Mouse (Mus musculus): ENCODE measurements at regions not wholly inside any gene's neighbourhood (a gene's known extent, or its start where the extent isn't known, plus 50 kb on each side); places are given as distances from the start of the nearest gene placed in this dataset.

GRCm38 (mm10) chr13:59937147-59937546 is 114.2 kb upstream of the Tut7 start:
- no peak overlapping the region for H3K4me2 ChIP-seq (ENCODE audit: low read depth)
- no peak overlapping the region for H3K9ac ChIP-seq (replicated peaks)
- TF ChIP-seq EP300 (IDR thresholded peaks at IDR 0.05; ENCODE audit: low read depth): no peak
- peak; percentile 41; the same call in 1 of the 2 replicates for TF ChIP-seq CTCF (IDR thresholded peaks at IDR 0.05; ENCODE audit: low read depth)
- no peaks in the 10 kb centered on the region for H3K9me3 ChIP-seq (ENCODE audit: control insufficient read depth, low read length)
- H3K36me3 ChIP-seq (replicated peaks; ENCODE audit: control insufficient read depth, insufficient read depth, low read depth): no peaks in the 10 kb centered on the region
- DNase-seq (ENCODE audit: low read depth in 3 of 3, low spot score in 3 of 3) (no peak), ATAC-seq (ENCODE audit: insufficient read depth) (no peak)
- no peaks in the 10 kb centered on the region for H3K27me3 ChIP-seq (ENCODE audit: control insufficient read depth, insufficient read depth, low read length)
- H3K27ac ChIP-seq: no peak overlapping the region
- no peak overlapping the region for H3K4me3 ChIP-seq (ENCODE audit: insufficient read depth in 1 of 2, low read depth in 2 of 2, low read length in 2 of 2)
- no peaks in the 10 kb centered on the region for H3K4me1 ChIP-seq (replicated peaks; ENCODE audit: control insufficient read depth in 2 of 2, insufficient read depth in 2 of 2, low read length in 1 of 2)
- 44% methylated on average over 3 of the region's 3 CpGs for WGBS (ENCODE audit: insufficient replicate concordance)

GRCm38 (mm10) chr13:59934556-59934955 is 111.6 kb upstream of the Tut7 start:
- ATAC-seq (ENCODE audit: insufficient read depth): no peak
- H3K27ac ChIP-seq: no peak overlapping the region
- no peaks in the 10 kb centered on the region for H3K36me3 ChIP-seq (replicated peaks; ENCODE audit: control insufficient read depth, insufficient read depth, low read depth)
- TF ChIP-seq EP300 (IDR thresholded peaks at IDR 0.05; ENCODE audit: low read depth): no peak
- TF ChIP-seq CTCF (IDR thresholded peaks at IDR 0.05; ENCODE audit: low read depth): no peak
- H3K4me2 ChIP-seq (ENCODE audit: low read depth): no peak overlapping the region
- WGBS (ENCODE audit: insufficient replicate concordance): 26% methylated on average over 1 of the region's 1 CpGs
- H3K9ac ChIP-seq (replicated peaks): no peak overlapping the region
- H3K27me3 ChIP-seq (ENCODE audit: control insufficient read depth, insufficient read depth, low read length): no peaks in the 10 kb centered on the region
- no peak for DNase-seq (ENCODE audit: low read depth in 3 of 3, low spot score in 3 of 3)
- no peaks in the 10 kb centered on the region for H3K4me1 ChIP-seq (replicated peaks; ENCODE audit: control insufficient read depth in 2 of 2, insufficient read depth in 2 of 2, low read length in 1 of 2)
- no peaks in the 10 kb centered on the region for H3K9me3 ChIP-seq (ENCODE audit: control insufficient read depth, low read length)
- no peak overlapping the region for H3K4me3 ChIP-seq (ENCODE audit: insufficient read depth in 1 of 2, low read depth in 2 of 2, low read length in 2 of 2)

- H3K36me3 ChIP-seq (replicated peaks; ENCODE audit: control insufficient read depth, insufficient read depth, low read depth): no peaks in the 10 kb centered on the region
- no peaks in the 10 kb centered on the region for H3K9me3 ChIP-seq (ENCODE audit: control insufficient read depth, low read length)
- 55% methylated on average over 1 of the region's 1 CpGs for WGBS (ENCODE audit: insufficient replicate concordance)
- no peak for ATAC-seq (ENCODE audit: insufficient read depth)
- no peak overlapping the region for H3K4me3 ChIP-seq (ENCODE audit: insufficient read depth in 1 of 2, low read depth in 2 of 2, low read length in 2 of 2)
- DNase-seq (ENCODE audit: low read depth in 3 of 3, low spot score in 3 of 3): no peak
- no peak overlapping the region for H3K4me2 ChIP-seq (ENCODE audit: low read depth)
- H3K27me3 ChIP-seq (ENCODE audit: control insufficient read depth, insufficient read depth, low read length): no peaks in the 10 kb centered on the region
- TF ChIP-seq EP300 (IDR thresholded peaks at IDR 0.05; ENCODE audit: low read depth) (no peak), CTCF (IDR thresholded peaks at IDR 0.05; ENCODE audit: low read depth) (no peak)
- no peak overlapping the region for H3K9ac ChIP-seq (replicated peaks)
- no peaks in the 10 kb centered on the region for H3K4me1 ChIP-seq (replicated peaks; ENCODE audit: control insufficient read depth in 2 of 2, insufficient read depth in 2 of 2, low read length in 1 of 2)
- no peak overlapping the region for H3K27ac ChIP-seq
These were observed 111.1 kb upstream of the Tut7 start for GRCm38 (mm10) chr13:59934093-59934492.

- ATAC-seq (ENCODE audit: insufficient read depth): no peak
- 64% methylated on average over 12 of the region's 12 CpGs for WGBS (ENCODE audit: insufficient replicate concordance)
- DNase-seq (ENCODE audit: low read depth in 3 of 3, low spot score in 3 of 3): no peak
These were observed 104.6 kb upstream of the Tut7 start for GRCm38 (mm10) chr13:59927379-59928111.

GRCm38 (mm10) chr13:59925845-59926481 is 103.0 kb upstream of the Tut7 start:
- Histone ChIP-seq H3K9me3 (ENCODE audit: control insufficient read depth, low read length) (no peaks in the 10 kb centered on the region), H3K4me2 (ENCODE audit: low read depth) (no peak overlapping the region), H3K27me3 (ENCODE audit: control insufficient read depth, insufficient read depth, low read length) (no peaks in the 10 kb centered on the region), H3K9ac (replicated peaks) (no peak overlapping the region), H3K4me3 (ENCODE audit: insufficient read depth in 1 of 2, low read depth in 2 of 2, low read length in 2 of 2) (no peak overlapping the region), H3K4me1 (replicated peaks; ENCODE audit: control insufficient read depth in 2 of 2, insufficient read depth in 2 of 2, low read length in 1 of 2) (no peaks in the 10 kb centered on the region), H3K36me3 (replicated peaks; ENCODE audit: control insufficient read depth, insufficient read depth, low read depth) (no peaks in the 10 kb centered on the region), H3K27ac (no peak overlapping the region)
- DNase-seq (ENCODE audit: low read depth in 3 of 3, low spot score in 3 of 3) (no peak), ATAC-seq (ENCODE audit: insufficient read depth) (no peak)
- 56% methylated on average over 9 of the region's 9 CpGs for WGBS (ENCODE audit: insufficient replicate concordance)
- no peak for TF ChIP-seq EP300 (IDR thresholded peaks at IDR 0.05; ENCODE audit: low read depth)
- no peak for TF ChIP-seq CTCF (IDR thresholded peaks at IDR 0.05; ENCODE audit: low read depth)

More at GRCm38 (mm10) chr13:59927379-59928111, 104.6 kb upstream of the Tut7 start:
- Histone ChIP-seq H3K4me3 (ENCODE audit: insufficient read depth in 1 of 2, low read depth in 2 of 2, low read length in 2 of 2) (no peak overlapping the region), H3K9me3 (ENCODE audit: control insufficient read depth, low read length) (no peaks in the 10 kb centered on the region), H3K4me1 (replicated peaks; ENCODE audit: control insufficient read depth in 2 of 2, insufficient read depth in 2 of 2, low read length in 1 of 2) (no peaks in the 10 kb centered on the region), H3K27me3 (ENCODE audit: control insufficient read depth, insufficient read depth, low read length) (no peaks in the 10 kb centered on the region), H3K4me2 (ENCODE audit: low read depth) (no peak overlapping the region), H3K9ac (replicated peaks) (no peak overlapping the region), H3K36me3 (replicated peaks; ENCODE audit: control insufficient read depth, insufficient read depth, low read depth) (no peaks in the 10 kb centered on the region), H3K27ac (no peak overlapping the region)
- TF ChIP-seq CTCF (IDR thresholded peaks at IDR 0.05; ENCODE audit: low read depth): no peak
- TF ChIP-seq EP300 (IDR thresholded peaks at IDR 0.05; ENCODE audit: low read depth): no peak
